Mouse (Mus musculus) thymus, postnatal 14 days (tissue): ENCODE measurements around the gene 2610028H24Rik.
A peak's percentile ranks its signal among the peaks of the same experiment; 100 is the strongest.

Experiments used
- DNase-seq: peaks from one replicate; pipeline ENCODE4 v3.0.0; 2021

Gene 2610028H24Rik

DNA sequence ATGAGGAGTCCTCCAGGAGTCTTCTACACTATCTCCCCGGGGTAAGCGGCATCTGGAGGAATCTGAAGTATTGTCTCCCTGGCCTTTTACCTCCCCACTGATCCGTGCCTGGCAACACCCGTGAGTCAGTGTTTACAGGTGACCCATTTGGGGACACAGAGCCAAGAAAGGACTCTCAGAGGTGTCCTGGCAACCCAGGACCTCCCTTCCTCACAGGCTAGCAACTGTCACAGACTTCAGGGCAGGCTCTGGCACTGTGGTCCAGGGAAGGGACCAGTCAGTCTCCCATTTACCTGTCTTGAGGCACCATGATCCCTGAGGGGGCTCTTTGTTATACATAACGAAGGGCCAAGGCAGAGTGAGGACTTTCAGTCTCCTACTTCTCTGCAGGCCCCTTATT is at the start of gene 2610028H24Rik:
Gene 2610028H24Rik (plus strand): TSS at position 231 of the 400 bp plus-strand sequence.
- DNase-seq: no peak

DNA sequence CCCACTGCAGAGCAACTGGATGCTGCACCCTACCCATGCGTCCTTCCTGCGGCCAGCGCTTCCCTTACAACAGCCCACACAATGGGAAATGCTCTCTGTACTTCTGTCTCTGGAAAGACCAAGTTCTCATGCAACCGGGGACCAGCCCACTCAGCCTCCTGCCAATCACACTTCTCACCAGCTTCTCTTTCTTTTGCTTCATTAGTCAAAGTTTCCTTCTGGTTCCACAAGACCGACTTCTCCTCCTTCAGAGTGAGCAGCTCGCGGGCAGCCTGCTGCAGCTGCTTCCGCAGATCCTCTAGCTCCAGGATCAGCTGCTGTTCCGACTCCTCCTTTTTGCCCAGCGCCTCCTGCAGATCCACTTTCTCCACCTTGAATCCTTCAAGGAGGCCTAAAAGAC is 40.4 kb upstream of the 2610028H24Rik start:
- no peak for DNase-seq

- no peak for DNase-seq
Measured at GRCm38 (mm10) chr10:76416811-76417210, 32.1 kb upstream of the 2610028H24Rik start.

- no peak for DNase-seq
Measured at GRCm38 (mm10) chr10:76425674-76426073, 23.2 kb upstream of the 2610028H24Rik start.

DNA sequence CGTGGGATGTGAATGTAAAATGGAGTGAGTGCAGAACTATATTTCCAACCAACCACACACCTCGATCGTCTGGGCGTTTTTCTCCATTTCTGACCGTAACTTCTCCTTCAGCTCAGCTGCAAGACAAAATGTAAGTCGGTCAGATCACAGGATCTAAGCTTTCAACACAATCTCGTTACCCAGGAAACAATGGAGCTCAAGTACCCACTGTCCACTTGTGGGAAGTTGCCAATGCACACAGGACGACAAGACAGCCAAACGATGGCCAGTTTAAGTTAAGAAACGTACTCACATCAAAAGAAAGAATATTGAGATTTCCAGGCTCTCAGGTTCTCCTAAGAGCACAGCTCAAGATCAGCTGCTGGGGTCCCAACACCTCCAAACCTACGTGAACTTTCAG is 15.0 kb upstream of the 2610028H24Rik start:
- DNase-seq: no peak

- no peak for DNase-seq
Measured at GRCm38 (mm10) chr10:76439107-76439890, 9.6 kb upstream of the 2610028H24Rik start.

GRCm38 (mm10) chr10:76440281-76440680 is 8.6 kb upstream of the 2610028H24Rik start, which contains the start of gene AC141477.1:
Gene AC141477.1 (minus strand): TSS chr10:76440444.
- DNase-seq: peak; percentile 31

DNA sequence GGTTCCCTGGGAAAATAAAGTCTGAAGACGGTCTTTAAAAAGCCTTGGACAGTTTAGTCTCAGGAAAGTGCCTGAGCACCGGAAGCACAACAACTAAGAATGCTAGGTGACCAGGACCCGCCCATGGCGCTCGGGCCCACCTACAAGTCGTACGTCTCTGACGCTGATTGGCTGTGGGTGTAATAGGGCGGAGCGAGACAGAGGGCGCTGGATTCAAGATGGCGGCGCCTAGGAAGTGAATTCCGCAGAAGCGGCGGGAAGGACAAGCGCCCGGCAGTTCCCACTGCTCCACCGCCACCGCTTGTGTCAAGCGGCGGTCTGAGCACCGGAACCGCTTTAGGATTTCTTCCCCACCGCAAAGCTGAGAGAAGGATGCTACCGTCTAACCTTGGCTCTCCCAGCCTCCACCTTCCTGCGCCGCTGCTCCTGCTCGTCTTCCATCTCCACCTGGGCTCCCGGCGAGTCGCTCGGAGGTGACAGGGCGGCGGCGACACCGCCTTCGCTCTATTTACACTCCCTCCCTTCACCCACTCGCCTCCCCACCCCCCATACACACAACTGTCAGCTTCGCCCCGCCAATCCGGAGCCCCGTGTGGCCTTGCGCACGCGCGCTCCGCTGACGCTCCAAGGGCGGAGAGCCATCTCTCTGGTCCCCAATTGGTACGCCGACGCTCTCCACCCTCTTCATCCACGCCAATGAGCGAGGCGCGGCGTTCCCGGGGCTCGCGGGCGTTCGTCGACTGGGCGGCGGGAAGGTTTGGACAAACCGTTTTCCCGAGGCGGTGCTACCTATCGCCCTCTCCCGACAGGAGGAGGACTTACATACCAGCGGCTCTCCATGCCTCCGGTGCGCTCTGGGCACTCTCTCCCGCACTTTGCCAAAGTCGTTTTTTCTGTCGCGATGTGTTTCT is 6.4 kb upstream of the 2610028H24Rik start, which contains the start of gene Pcnt:
Gene Pcnt (minus strand): TSS at position 609 of the 911 bp plus-strand sequence.
- peak; percentile 96 for DNase-seq

DNA sequence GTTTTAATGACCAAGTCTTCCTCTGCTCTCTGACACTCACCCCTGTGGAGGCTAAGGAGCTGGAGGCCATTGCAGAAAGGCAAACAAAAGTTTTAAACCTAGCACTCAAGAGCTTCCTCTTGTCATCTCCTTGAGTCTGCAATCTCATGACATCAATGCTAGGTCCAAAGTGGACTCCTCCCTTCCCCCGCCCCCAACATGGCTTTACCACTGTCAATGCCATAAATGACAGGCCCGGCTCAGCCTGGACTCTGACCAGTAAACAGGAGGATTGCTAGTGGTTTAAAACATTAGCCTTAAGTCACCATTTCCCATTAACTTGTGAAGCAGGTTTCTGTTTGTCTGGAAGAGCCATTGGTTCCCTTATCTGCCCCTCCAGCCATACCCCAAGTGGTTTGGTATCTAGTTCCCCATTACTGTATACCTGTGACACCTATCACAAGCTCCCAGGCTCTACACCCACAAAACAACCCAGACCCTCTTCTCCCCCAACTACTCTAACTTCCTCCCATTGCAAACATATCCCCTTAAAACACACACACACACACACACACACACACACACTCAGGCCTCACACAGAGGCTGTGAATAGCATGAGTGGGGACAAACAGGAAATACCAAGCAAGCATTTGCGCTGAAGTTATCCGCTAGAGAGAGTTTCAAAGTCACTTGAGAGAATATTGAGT is 2.7 kb upstream of the 2610028H24Rik start:
- DNase-seq: no peak

GRCm38 (mm10) chr10:76447406-76448229 is 1.3 kb upstream of the 2610028H24Rik start:
- no peak for DNase-seq

- peak; percentile 54 for DNase-seq
Measured at GRCm38 (mm10) chr10:76455289-76455688, 6.4 kb downstream of the 2610028H24Rik start.

DNA sequence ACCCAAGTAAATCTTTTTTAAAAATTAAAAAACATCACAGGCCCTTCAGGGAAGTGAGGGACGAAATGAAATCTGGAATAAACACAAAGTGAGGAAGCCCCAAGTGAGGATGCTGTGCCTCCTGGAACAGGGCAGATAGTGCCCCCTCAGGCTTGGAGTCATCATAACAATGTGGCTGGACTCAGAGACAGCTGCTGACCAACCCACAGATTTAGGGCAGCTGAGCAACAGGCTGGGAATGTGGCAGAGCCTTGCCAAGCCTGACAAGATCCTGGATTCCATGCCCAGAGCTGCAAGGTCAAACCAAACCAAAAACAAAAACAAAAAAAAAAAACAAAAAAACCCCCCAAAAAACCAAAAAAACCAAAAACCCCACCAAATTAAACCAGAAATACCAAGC is 12.4 kb downstream of the 2610028H24Rik start:
- no peak for DNase-seq

GRCm38 (mm10) chr10:76462312-76462711 is 13.4 kb downstream of the 2610028H24Rik start:
- no peak for DNase-seq

- no peak for DNase-seq
Measured at GRCm38 (mm10) chr10:76462721-76463120, 13.8 kb downstream of the 2610028H24Rik start.

DNA sequence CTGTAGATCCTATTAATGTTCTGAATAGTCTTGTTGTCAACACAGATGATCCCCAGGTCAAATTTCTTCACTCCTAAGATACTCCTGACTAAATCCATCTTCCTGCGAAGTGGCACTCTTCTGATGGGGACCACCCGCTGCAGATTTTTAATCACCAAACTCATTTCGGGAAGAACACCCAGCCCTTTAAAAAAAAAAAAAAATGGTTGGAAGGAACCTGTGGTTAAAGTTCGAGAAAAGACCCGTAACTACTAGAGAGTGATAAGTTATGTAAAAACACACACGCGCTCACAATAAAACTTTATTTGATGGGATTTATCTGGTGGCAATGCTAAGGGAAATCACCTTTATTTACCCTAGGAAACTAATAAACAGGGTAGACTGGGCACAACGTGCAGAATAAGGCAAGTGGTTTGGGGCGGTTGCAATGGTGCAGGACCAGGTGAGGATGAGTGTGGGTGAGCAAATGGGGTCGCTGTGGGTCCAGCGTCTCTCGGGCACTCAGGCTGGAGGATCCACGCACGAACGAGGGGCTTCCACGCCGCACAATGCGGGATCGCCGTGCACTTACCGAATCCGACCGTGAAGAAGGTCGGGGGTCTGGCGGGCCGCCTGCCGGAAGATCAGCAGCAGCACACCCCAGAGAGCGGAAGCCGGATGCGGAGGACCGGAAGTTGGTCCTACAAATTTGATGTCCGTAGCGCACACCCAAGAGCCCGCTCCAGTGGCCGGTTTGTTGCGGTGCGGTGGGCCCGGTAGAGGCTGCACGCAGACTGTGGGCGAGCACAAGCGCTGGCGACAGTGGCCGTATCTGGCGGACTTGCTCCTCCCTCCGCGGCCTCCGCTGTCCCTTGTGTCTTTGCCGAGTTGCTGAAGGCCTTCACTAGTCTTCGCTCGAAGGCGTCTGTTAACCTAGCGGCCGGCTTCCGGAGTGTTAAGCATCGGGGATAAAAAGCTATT is 19.6 kb downstream of the 2610028H24Rik start, which contains the start of the genes Mcm3ap and Ybey:
Gene Mcm3ap (plus strand): TSS at position 725 of the 960 bp plus-strand sequence.
Gene Ybey (minus strand): TSS at position 912 of the 960 bp plus-strand sequence.
- peak; percentile 86 for DNase-seq

DNA sequence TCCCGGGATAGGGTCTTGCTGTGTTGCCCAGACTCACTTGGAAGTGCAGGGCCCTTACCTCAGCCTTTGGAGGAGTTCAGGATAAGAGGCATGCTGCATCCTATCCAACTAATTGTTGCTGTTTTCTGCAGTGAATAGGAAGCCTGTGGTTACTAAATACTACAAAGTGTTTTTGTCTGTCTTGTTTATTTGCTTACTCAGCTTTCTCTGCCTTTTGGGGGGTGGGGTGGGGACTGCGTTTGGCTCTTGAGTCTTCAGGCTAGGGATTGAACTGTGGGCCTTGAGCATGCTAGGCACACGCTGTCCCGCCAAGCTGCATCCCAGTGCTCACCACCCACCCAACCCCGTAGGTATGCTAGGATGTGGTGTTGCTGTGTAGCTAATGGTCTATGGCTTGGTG is 24.9 kb downstream of the 2610028H24Rik start:
- DNase-seq: no peak

DNA sequence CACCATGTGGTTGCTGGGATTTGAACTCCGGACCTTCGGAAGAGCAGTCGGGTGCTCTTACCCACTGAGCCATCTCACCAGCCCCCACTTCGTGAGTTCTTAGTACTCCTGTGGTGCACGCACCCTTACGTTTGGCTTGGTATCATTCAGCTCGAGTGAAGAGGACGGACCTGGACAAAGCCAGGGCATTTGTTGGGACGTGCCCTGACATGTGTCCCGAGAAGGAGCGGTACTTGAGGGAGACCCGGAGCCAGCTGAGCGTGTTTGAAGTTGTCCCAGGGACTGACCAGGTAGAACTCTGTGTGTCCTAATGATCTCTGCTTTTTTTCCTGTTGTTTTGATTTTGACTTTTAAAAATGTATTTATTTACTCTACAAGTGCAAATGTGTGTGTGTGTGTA is 32.0 kb downstream of the 2610028H24Rik start:
- DNase-seq: no peak

DNA sequence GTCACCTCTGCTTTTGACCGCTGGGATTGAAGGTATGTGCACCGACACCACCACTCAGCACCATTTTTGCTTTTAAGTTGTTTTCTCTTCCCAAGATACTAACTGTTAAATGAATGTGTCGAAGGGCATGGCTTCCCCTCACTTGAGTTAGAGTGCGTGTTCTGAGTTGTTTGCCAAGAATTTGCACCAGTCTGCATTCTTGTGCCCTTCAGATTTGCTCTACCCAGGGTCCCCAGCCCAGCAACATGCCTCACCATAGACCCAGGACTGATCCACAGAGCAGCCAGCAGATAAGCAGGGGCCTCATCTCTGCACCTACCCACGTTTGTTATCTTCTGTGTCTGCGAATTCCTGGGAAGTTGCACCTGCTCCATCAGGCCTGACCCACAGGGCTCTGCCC is 32.6 kb downstream of the 2610028H24Rik start:
- DNase-seq: no peak

- no peak for DNase-seq
Measured at GRCm38 (mm10) chr10:76486302-76486701, 37.4 kb downstream of the 2610028H24Rik start.

GRCm38 (mm10) chr10:76488265-76488664 is 39.4 kb downstream of the 2610028H24Rik start:
- no peak for DNase-seq

DNA sequence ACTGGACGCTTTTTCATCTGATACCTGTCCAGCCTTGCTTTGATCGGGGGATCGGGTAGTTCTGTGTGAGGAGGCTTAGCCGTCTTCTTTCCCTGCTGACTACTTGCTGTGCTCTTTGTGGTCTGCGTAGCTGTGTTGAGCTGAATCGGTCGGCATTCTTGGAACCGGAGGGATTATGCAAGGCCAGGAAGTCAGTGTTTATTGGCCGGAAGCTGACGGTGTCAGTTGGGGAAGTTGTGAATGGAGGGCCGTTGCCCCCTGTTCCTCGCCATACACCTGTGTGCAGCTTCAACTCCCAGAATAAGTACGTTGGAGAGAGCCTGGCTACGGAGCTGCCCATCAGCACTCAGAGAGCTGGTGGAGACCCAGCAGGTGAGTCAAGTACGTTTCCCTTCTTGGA is 40.3 kb downstream of the 2610028H24Rik start:
- DNase-seq: no peak
